Mouse (Mus musculus): ENCODE data around the gene Gm49380.

The Gm49380 gene

DNA sequence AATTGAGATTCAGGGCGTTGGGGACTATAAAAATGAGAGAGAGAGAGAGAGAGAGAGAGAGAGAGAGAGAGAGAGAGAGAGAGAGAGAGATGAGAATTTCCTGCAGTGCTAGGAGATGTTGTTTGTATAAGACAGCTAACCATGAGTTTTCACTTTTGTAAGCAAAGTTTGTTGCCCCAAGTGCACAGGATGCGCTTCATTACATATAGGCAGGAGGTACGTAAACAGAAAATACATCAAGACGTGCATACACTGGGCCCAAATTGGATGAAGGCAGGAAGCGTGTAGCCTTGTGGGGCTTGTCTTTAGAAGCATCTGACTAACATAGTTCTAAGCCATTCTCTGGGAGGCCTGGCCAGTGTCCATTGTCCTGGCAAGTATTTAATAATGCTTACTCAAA, 95.5 kb downstream of the Gm49380 start:
- DNase-seq (ENCODE audit: low spot score), result no peak
